Mouse (Mus musculus) lung, postnatal 0 days (tissue): ENCODE data around the gene Dock9. TPM values are rescaled to one million over a fixed set of nuclear protein-coding genes. Genes with fewer than 3 reads are reported as not detected.
A peak's percentile ranks its signal among the peaks of the same experiment; 100 is the strongest.

Experiments
- ATAC-seq: fragments of 200-750 bp; cut with Nextera tagmentation; 2 replicates; pipeline ENCODE4 v1.8.0; 2017; ENCODE audit warnings: moderate library complexity
- DNase-seq: peaks from one replicate; pipeline ENCODE4 v3.0.0-alpha.2; 2016; ENCODE audit warnings: low spot score
- H3K27ac ChIP-seq: fragments of 300-500 bp; sonication (generic); 2 replicates; pipeline ENCODE4 v1.5.1; 2014; ENCODE audit warnings: antibody characterized with exemption, mild to moderate bottlenecking, low read length, mixed read lengths
- H3K27me3 ChIP-seq: fragments of 300-500 bp; sonication (generic); replicated peaks from 2 replicates; pipeline ENCODE4 v1.6.1; 2014; ENCODE audit warnings: low read length, mixed read lengths; ENCODE audit not compliant: insufficient read depth
- H3K36me3 ChIP-seq: fragments of 300-500 bp; sonication (generic); 2 replicates; pipeline ENCODE4 v1.6.1; 2014; ENCODE audit warnings: low read length, mixed read lengths; ENCODE audit not compliant: insufficient read depth
- H3K4me1 ChIP-seq: fragments of 300-500 bp; sonication (generic); 2 replicates; pipeline ENCODE4 v1.6.1; 2014; ENCODE audit warnings: antibody characterized with exemption, low read depth, low read length, mixed read lengths; ENCODE audit not compliant: insufficient read depth
- H3K4me2 ChIP-seq: fragments of 300-500 bp; sonication (generic); replicated peaks from 2 replicates; pipeline ENCODE4 v1.6.1; 2014; ENCODE audit warnings: low read depth, mild to moderate bottlenecking, low read length, moderate library complexity, mixed read lengths
- H3K4me3 ChIP-seq: fragments of 300-500 bp; sonication (generic); 2 replicates; pipeline ENCODE4 v1.5.1; 2014; ENCODE audit warnings: low read depth, low read length
- H3K9ac ChIP-seq: fragments of 300-500 bp; sonication (generic); replicated peaks from 2 replicates; pipeline ENCODE4 v1.6.1; 2014; ENCODE audit warnings: low read depth, mild to moderate bottlenecking
- H3K9me3 ChIP-seq: fragments of 300-500 bp; sonication (generic); 2 replicates; pipeline ENCODE4 v1.6.1; 2016; ENCODE audit warnings: low read length, mixed read lengths
- CTCF ChIP-seq: IDR thresholded peaks from 2 replicates; pipeline ENCODE4 v1.5.1; 2016; ENCODE audit warnings: antibody characterized with exemption, mild to moderate bottlenecking
- EP300 ChIP-seq: IDR thresholded peaks from 2 replicates; pipeline ENCODE4 v1.6.1; 2016; ENCODE audit warnings: antibody characterized with exemption, mild to moderate bottlenecking, control low read depth
- WGBS: fragments of 180-500 bp; shearing (Covaris S2); extraction: QIAGEN DNeasy Blood & Tissue Kit; methylation state at CpG from one replicate; pipeline ENCODE4 v1.1.7; 2014; 5-methylcytosine and 5-hydroxymethylcytosine counted together
- polyA plus RNA-seq: library from polyadenylated mRNA; unstranded; fragments of >200 nt; fragmentation: Nextera tagmentation; extraction: Ambion mirVana; gene quantifications from 2 replicates; pipeline ENCODE4 v1.2.1, GENCODE M21; 2015

Dock9 gene
- polyA plus RNA-seq, 1 experiment from 2014 or later = 19.8 TPM

DNA sequence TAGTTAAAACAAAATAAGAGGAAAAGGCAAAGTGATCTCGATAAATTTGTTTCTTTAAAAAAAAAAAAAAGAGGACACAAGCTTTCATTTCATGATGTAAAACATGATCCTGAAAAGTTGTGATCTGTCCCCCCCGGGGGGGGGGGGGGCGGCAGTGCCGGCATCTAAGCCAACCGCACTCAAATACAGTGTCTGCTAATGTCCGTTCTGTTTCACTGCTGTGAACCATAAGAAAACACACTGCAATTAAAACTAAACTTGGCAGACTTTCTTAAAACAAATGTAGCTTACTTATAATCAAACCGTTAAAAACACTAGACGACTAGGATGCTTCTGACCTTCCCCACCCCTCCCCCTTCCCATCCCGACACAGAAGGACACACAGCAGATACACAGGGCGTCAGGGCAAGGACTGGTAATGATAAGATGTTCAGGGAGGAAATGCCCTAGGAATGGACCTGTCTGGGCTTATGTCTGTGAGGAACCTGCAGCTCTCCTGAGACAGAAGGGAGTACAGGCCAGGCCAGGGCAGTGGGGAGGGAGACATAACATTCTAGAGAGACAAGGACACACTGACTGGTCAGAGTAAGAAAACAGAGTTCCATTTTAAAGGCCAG, 204.2 kb downstream of the Dock9 start:
- Histone ChIP-seq H3K27ac (no peak overlapping the region), H3K9me3 (no peaks in the 10 kb centered on the region), H3K9ac (no peak overlapping the region), H3K27me3 (no peaks in the 10 kb centered on the region), H3K4me3 (no peak overlapping the region), H3K4me1 (no peaks in the 10 kb centered on the region), H3K4me2 (no peak overlapping the region), H3K36me3 (peaks cover 5% of the 10 kb centered on the region; the same call in 1 of the 2 replicates)
- ATAC-seq (peak; percentile 25; the same call in 1 of the 2 replicates), DNase-seq (peak; percentile 16)
- TF ChIP-seq EP300 = no peak
- no peak for TF ChIP-seq CTCF
- WGBS = 38% methylated on average over 9 of the region's 10 CpGs

DNA sequence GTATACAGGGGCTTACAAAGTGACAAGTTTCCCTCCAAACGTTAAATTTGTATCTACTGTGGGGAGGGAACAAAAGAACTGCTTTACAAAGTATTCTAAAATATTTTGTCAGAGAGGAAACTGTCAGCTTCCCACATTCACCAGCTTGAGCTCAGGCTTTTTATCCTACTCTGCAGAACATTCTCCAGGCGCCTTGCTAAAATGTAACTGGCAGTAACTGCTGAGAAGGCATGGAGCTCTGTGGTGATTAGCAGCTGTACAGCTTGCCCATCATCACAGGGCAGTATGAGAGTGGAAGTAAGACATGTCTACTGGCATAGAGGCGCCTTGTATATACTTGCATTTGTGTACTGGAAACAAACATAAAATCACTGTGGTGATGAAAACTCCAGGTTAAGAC, 204.7 kb downstream of the Dock9 start:
- Histone ChIP-seq H3K4me2 (no peak overlapping the region), H3K36me3 (peaks cover 5% of the 10 kb centered on the region; the same call in 1 of the 2 replicates), H3K4me3 (no peak overlapping the region), H3K27me3 (no peaks in the 10 kb centered on the region), H3K9ac (no peak overlapping the region), H3K27ac (no peak overlapping the region), H3K4me1 (no peaks in the 10 kb centered on the region), H3K9me3 (no peaks in the 10 kb centered on the region)
- WGBS = 39% methylated on average over 3 of the region's 3 CpGs
- TF ChIP-seq CTCF = no peak
- no peak for TF ChIP-seq EP300
- DNase-seq (peak; percentile 46), ATAC-seq (peak; percentile 39)

- H3K27ac ChIP-seq = no peak overlapping the region
- H3K9ac ChIP-seq = no peak overlapping the region
- no peak overlapping the region for H3K4me3 ChIP-seq
- H3K4me2 ChIP-seq = no peak overlapping the region
- DNase-seq (peak; percentile 35), ATAC-seq (peak; percentile 57; the same call in 1 of the 2 replicates)
- H3K9me3 ChIP-seq = no peaks in the 10 kb centered on the region
- WGBS = 51% methylated on average over 9 of the region's 9 CpGs
- H3K27me3 ChIP-seq = no peaks in the 10 kb centered on the region
- peaks cover 5% of the 10 kb centered on the region; the same call in 1 of the 2 replicates for H3K36me3 ChIP-seq
- no peak for TF ChIP-seq CTCF
- TF ChIP-seq EP300 = no peak
- H3K4me1 ChIP-seq = no peaks in the 10 kb centered on the region
Measured at GRCm38 (mm10) chr14:121592356-121592755, 205.3 kb downstream of the Dock9 start.

DNA sequence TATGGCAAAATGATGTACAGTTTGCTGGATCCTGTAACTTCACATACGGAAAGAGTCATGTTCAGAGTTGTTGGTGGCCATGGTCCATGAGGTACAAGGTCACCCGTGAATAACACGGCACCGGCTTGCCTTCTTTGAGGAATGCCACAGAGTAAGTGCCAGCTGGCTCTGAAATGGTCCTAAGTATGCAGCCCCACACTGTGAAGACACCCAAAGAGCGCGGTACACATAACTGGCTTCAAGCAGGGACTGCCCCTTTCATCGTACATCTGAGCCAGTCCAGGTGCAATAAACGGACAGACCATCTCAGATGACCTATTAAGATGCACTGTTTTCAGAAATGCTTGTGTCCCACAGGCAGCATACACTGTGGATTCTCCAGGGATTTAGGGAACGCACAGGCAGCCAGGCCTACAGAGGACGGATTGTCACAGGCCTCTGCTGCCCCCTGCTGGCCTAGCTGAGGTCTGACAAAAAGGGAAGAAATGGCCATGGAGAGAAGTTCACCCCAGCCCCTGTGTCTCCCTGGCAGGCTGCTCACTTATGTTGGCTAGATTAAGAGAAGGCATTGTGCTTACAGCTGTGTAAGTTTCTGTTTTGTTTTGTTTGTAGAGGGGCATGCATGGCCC, 208.4 kb downstream of the Dock9 start:
- no peak overlapping the region for H3K27ac ChIP-seq
- ATAC-seq = peak; percentile 57
- no peaks in the 10 kb centered on the region for H3K36me3 ChIP-seq
- H3K9me3 ChIP-seq = no peaks in the 10 kb centered on the region
- TF ChIP-seq CTCF (peak; percentile 93), EP300 (no peak)
- DNase-seq = peak; percentile 84
- H3K4me3 ChIP-seq = no peak overlapping the region
- no peaks in the 10 kb centered on the region for H3K4me1 ChIP-seq
- no peaks in the 10 kb centered on the region for H3K27me3 ChIP-seq
- WGBS = 58% methylated on average over 10 of the region's 10 CpGs
- no peak overlapping the region for H3K9ac ChIP-seq
- no peak overlapping the region for H3K4me2 ChIP-seq

GRCm38 (mm10) chr14:121588451-121588850, 209.2 kb downstream of the Dock9 start:
- ATAC-seq = no peak
- H3K4me3 ChIP-seq = no peak overlapping the region
- H3K4me2 ChIP-seq = no peak overlapping the region
- 70% methylated on average over 4 of the region's 4 CpGs for WGBS
- DNase-seq = peak; percentile 73
- no peaks in the 10 kb centered on the region for H3K27me3 ChIP-seq
- TF ChIP-seq CTCF = peak; percentile 81
- no peak for TF ChIP-seq EP300
- no peaks in the 10 kb centered on the region for H3K4me1 ChIP-seq
- H3K9me3 ChIP-seq = no peaks in the 10 kb centered on the region
- H3K36me3 ChIP-seq = no peaks in the 10 kb centered on the region
- no peak overlapping the region for H3K27ac ChIP-seq
- H3K9ac ChIP-seq = no peak overlapping the region

GRCm38 (mm10) chr14:121585906-121586765, 211.5 kb downstream of the Dock9 start:
- Histone ChIP-seq H3K4me3 (no peak overlapping the region), H3K27me3 (no peaks in the 10 kb centered on the region), H3K9ac (no peak overlapping the region), H3K9me3 (no peaks in the 10 kb centered on the region), H3K4me1 (no peaks in the 10 kb centered on the region), H3K36me3 (0 out of 2 replicates have a peak, but pooled peaks cover 4% of the 10 kb centered on the region), H3K27ac (no peak overlapping the region), H3K4me2 (no peak overlapping the region)
- TF ChIP-seq EP300 (no peak), CTCF (no peak)
- 52% methylated on average over 21 of the region's 21 CpGs for WGBS
- DNase-seq (no peak), ATAC-seq (no peak)
